8 mouse cellular contexts compared by ENCODE assay signal in genomic region chr13:96407040-96407439, GRCm38 (mm10). TPM values are rescaled to one million over a fixed set of nuclear protein-coding genes. Genes with fewer than 3 reads are reported as not detected.
DNase-seq lines count a peak whose midpoint lies in the region; ATAC-seq lines count a peak whose summit lies in the region.

No protein-coding gene starts in this region.

- peaks cover 3% of the 10 kb centered on the region for H3K36me3 ChIP-seq in embryonic facial prominence, embryonic 11.5 days (replicated peaks; ENCODE audit: control insufficient read depth, insufficient read depth, low read depth, low read length)

- H3K27me3 ChIP-seq in embryonic facial prominence, embryonic 11.5 days (ENCODE audit: control insufficient read depth, insufficient read depth, low read length) = no peaks in the 10 kb centered on the region

- no peak overlapping the region for H3K4me2 ChIP-seq in embryonic facial prominence, embryonic 11.5 days (ENCODE audit: low read depth, low read length)

- no peak overlapping the region for H3K9ac ChIP-seq in embryonic facial prominence, embryonic 11.5 days (replicated peaks; ENCODE audit: low read length)

- DNase-seq in cerebellum, postnatal 10 days = peak; percentile 36 to 41
- no peak for DNase-seq in cerebellum, adult 11-12 months
- DNase-seq in ovary, postnatal 36 days (ENCODE audit: low spot score) = peak; percentile 23
- DNase-seq in ovary, adult 18-20 months (ENCODE audit: low spot score) = no peak
- DNase-seq in embryonic facial prominence, embryonic 11.5 days (ENCODE audit: low spot score) = peak; percentile 63
- peak; percentile 29 for DNase-seq in kidney, adult 9 months
- peak; percentile 39 to 49 for DNase-seq in lung, postnatal 4 days

- H3K27ac ChIP-seq in embryonic facial prominence, embryonic 11.5 days (replicated peaks; ENCODE audit: low read depth, low read length) = no peak overlapping the region

- no peaks in the 10 kb centered on the region for H3K4me1 ChIP-seq in embryonic facial prominence, embryonic 11.5 days (ENCODE audit: control insufficient read depth, insufficient read depth, low read length)

- ATAC-seq in embryonic facial prominence, embryonic 11.5 days (replicated peaks; ENCODE audit: insufficient number of reproducible peaks, low FRiP score, low TSS enrichment, low read depth) = no peak
- no peak for ATAC-seq in megakaryocyte, adult 5-6 weeks (ENCODE audit: poor library complexity, severe bottlenecking)

- no peaks in the 10 kb centered on the region for H3K9me3 ChIP-seq in embryonic facial prominence, embryonic 11.5 days (replicated peaks; ENCODE audit: control insufficient read depth, low read length)

- no peak overlapping the region for H3K4me3 ChIP-seq in embryonic facial prominence, embryonic 11.5 days (ENCODE audit: low read depth, low read length)

- 69% methylated on average over 4 of the region's 4 CpGs for WGBS in embryonic facial prominence, embryonic 11.5 days

RNA-seq across cellular contexts. Expression of gene Poc5, which starts 18.9 kb away (rescaled TPM):
- polyA plus RNA-seq in embryonic facial prominence, embryonic 11.5 days (2014; fragmentation: Nextera tagmentation; extraction: Ambion mirVana) = 27.1 and 28.1 TPM in 2 replicates
- total RNA-seq in megakaryocyte, adult 5-6 weeks (2015) = 10.5 and 15.6 TPM in 2 replicates
- total RNA-seq in megakaryocyte, adult 5-6 weeks (2017) = 11.4 and 11.7 TPM in 2 replicates

Comparison
In these comparisons a context has a peak if more than half of its experiments do, and no peak if none do; other contexts are left out.
1. DNase-seq: peak in cerebellum, postnatal 10 days (2 of 2), ovary, postnatal 36 days (single experiment), embryonic facial prominence, embryonic 11.5 days (single experiment), kidney, adult 9 months (single experiment) and lung, postnatal 4 days (2 of 2); none in cerebellum, adult 11-12 months (single experiment) and ovary, adult 18-20 months (single experiment).